Mouse (Mus musculus) layer of hippocampus, postnatal 14 days (tissue): Measurements from ENCODE around the gene Il18. TPM values are rescaled to one million over a fixed set of nuclear protein-coding genes. Genes with fewer than 3 reads are reported as not detected.
"Not testable (repeated sequence)": the region's sequence is repeated elsewhere in the genome, so short reads cannot be mapped to it uniquely, and the experiment has no call there.

Experiments
- DNase-seq, 2 experiments: peaks; one replicate each; pipeline ENCODE4 v3.0.0; 2021 to 2022; ENCODE audit warnings: low spot score in 2 of 2, mixed read lengths in 1 of 2
- total RNA-seq, 2 experiments: library from RNA; stranded (reverse); gene quantifications; 2 replicates each; pipeline ENCODE4 v1.2.3; 2021

Gene Il18
- total RNA-seq, 2 experiments from 2014 or later = 27.8 to 32.9 TPM

GRCm38 (mm10) chr9:50603189-50603997, 48.8 kb downstream of the Il18 start, which contains the start of the genes Sdhd and Timm8b:
Sdhd (minus strand) TSS chr9:50603812.
Timm8b (plus strand) TSS chr9:50603910.
- DNase-seq = peak; percentile 92 to 96

DNA sequence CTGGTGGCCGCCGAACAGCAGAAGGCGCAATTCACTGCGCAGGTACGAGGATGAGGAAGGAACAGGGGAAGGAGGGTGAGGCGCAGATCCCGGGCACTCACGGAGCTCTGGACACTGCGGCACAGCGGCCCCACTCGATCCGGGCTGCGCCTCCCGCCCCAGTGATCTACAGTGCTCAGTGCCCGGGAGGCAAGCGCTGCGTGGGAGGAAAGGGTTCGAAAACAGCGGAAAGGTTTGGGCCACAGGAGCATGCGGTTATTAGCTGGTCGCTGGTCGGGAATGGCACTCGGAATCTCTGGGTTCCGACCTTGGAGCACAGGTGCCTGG, 49.3 kb downstream of the Il18 start:
- no peak for DNase-seq

DNA sequence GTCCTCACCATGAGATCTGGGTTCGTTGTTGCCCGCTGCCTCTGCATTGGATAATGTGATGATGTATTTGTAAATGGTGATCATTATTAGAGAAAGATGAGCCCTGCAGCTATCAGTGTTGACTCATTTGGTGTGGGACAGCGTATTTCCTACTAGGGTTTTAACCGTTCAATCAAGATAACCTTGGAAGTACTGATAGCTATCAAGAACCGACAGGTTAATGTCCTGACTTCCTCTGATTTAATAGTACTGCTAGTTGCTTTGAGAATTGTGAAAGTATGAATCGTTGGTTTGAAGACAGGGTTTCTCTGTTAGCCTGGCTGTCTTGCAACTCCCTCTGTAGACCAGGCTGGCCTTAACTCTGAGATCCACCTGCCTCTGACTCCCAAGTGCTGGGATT, 49.7 kb downstream of the Il18 start:
- DNase-seq = no peak

GRCm38 (mm10) chr9:50612115-50612514, 57.5 kb downstream of the Il18 start:
- no peak for DNase-seq

- no peak for DNase-seq
These were observed 61.5 kb downstream of the Il18 start for GRCm38 (mm10) chr9:50616161-50616560.

DNA sequence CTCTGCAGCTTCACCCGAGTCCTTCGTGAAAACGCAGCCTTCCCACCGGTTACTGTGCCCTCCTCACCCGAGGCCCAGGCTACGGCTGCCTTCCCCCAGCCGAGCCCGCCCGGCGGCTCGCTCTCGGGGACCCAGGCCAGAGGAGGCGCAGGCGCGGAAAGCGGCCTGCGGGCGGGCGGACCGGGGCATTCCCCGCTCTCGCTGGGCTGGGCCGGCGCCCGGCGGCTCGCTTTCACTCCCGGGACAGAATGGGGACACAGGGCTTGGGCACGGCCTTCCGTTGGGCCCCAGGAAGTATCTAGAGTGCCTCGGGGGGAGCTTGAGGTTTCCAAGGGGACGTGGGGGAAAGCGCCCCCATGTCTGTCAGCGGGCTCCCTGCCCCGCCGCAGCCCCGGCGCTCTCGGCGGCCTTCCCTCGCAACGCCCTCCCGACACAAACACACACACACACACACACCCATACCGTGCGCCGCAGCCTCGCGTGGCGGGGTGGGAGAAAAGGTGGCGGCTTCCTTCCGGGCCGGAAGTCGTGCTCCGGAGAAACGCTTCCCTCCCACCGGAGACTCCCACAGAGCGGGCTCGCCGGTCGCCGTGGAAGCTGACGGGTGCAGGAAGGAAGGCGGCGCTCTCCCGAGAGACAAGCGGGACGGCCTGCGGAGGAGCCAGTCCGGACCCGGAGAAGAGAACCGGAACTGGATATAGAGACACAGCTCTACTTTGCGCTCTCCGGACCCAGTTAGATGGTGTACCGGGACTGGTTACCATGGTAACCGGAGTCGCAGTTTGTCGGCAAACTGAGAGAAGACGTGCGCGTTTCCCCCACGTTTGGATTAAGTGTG, 62.4 kb downstream of the Il18 start, which contains the start of the genes Pih1d2 and Nkapd1:
Gene Pih1d2, plus strand, starts transcription at position 556 of the 838 bp plus-strand sequence.
Gene Nkapd1, minus strand, starts transcription at position 699 of the 838 bp plus-strand sequence.
- peak; percentile 94 to 95 for DNase-seq

DNA sequence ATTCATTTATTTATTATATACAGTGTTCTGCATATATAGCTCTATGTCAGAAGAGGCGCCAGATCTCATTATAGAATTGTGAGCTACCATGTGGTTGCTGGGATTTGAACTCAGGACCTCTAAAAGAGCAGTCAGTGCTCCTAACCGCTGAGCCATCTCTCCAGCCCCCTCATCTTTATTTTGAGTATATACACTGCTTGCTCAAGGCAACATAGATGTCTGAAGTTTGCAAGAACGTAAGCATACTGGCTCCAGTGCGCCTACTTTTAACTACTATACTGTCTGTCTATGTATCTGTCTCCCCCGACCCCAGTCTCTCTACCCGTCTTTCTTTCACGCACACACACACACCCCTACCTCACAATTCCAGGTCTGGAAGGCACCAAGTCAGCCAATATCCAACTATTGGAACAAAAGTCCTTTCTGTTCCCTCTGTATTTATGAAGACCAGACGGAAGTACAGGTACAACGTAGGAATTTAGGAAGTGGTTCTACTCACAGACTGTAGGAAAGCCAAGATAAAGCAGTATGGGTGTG, 63.2 kb downstream of the Il18 start:
- no peak for DNase-seq

DNA sequence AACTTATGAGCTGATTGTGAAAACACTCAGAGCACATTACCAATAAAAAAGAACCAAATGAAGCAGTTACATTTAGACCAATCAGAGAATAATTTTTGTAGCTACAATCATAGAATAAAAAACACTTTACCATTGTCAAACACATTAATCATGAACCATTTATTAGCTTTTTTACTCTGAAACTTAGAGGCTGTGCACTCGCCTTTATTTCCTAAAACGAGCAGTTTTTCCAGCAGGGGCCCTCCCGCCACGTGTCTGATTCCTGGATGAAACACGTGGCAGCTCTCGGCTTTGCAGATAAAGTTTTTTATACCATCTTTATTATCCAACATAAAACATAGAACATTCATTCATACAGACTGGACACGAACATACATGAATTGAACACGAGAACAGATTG, 76.3 kb downstream of the Il18 start:
- not testable (repeated sequence) for DNase-seq

Other genes with a start within 250 kb of the Il18 start
- gene Rpl10-ps3, start 209.9 kb upstream of the Il18 start, total RNA-seq = 100 to 1,000 TPM; 337 to 345 TPM
- gene Plet1, start 60.3 kb upstream of the Il18 start, total RNA-seq = under 1 TPM in 1 of 2 experiments, not detected in 1; 0.38 TPM
- gene Pts, start 26.1 kb upstream of the Il18 start, total RNA-seq = 10 to 100 TPM; 35.5 to 46.5 TPM
- gene Bco2, start 354 bp downstream of the Il18 start, total RNA-seq = 1 to 10 TPM; 3.2 to 3.3 TPM
- gene Tex12, start 6.5 kb downstream of the Il18 start, total RNA-seq = not detected
- 100 to 1,000 TPM; 140 to 146 TPM for gene Sdhd, start 49.0 kb downstream of the Il18 start, total RNA-seq
- 100 to 1,000 TPM; 251 to 256 TPM for gene Timm8b, start 49.1 kb downstream of the Il18 start, total RNA-seq
- 1 to 10 TPM; 2.7 to 3.6 TPM for gene Pih1d2, start 62.5 kb downstream of the Il18 start, total RNA-seq
- gene Nkapd1, start 62.6 kb downstream of the Il18 start, total RNA-seq = 10 to 100 TPM; 22.9 to 23.9 TPM
- gene Dlat, start 105.0 kb downstream of the Il18 start, total RNA-seq = 100 to 1,000 TPM; 142 to 149 TPM
- 10 to 100 TPM; 75.2 to 79.8 TPM for gene Dixdc1, start 184.7 kb downstream of the Il18 start, total RNA-seq
- gene 2310030G06Rik, start 191.7 kb downstream of the Il18 start, total RNA-seq = 1 to 10 TPM; 1.5 to 2.1 TPM
- gene Cryab, start 196.5 kb downstream of the Il18 start, total RNA-seq = 10 to 100 TPM; 77.7 to 89.3 TPM
- 1 to 10 TPM; 1.3 to 1.8 TPM for gene Hspb2, start 197.5 kb downstream of the Il18 start, total RNA-seq
- 1 to 10 TPM; 5.4 to 6.6 TPM for gene Fdxacb1, start 213.4 kb downstream of the Il18 start, total RNA-seq
- 10 to 100 TPM; 29.7 to 31.8 TPM for gene Alg9, start 220.2 kb downstream of the Il18 start, total RNA-seq
- gene 1110032A03Rik, start 220.7 kb downstream of the Il18 start, total RNA-seq = 10 to 100 TPM; 30.3 to 31.9 TPM